Mouse (Mus musculus) erythroblast, embryonic 14.5 days (primary cell): ENCODE measurements around the gene Cfap57. TPM values are rescaled to one million over a fixed set of nuclear protein-coding genes. Genes with fewer than 3 reads are reported as not detected.

Source experiments
- H3K27me3 ChIP-seq: 2 replicates; pipeline ENCODE4 v1.6.1; 2012; ENCODE audit warnings: inconsistent platforms; ENCODE audit not compliant: control insufficient read depth
- H3K36me3 ChIP-seq: 2 replicates; pipeline ENCODE4 v1.6.1; 2012; ENCODE audit warnings: mild to moderate bottlenecking, inconsistent platforms; ENCODE audit not compliant: control insufficient read depth
- H3K4me1 ChIP-seq: 2 replicates; pipeline ENCODE4 v1.6.1; 2012; ENCODE audit warnings: inconsistent platforms; ENCODE audit not compliant: control insufficient read depth
- H3K4me3 ChIP-seq: replicated peaks from 2 replicates; pipeline ENCODE3; 2012; ENCODE audit warnings: moderate library complexity, mild to moderate bottlenecking, inconsistent platforms
- H3K9me3 ChIP-seq: 2 replicates; pipeline ENCODE4 v1.6.1; 2012; ENCODE audit warnings: low read length, inconsistent platforms, mixed read lengths; ENCODE audit not compliant: control insufficient read depth
- GATA1 ChIP-seq: IDR thresholded peaks from 2 replicates; pipeline ENCODE4 v1.6.1; 2012; ENCODE audit warnings: low read length, inconsistent platforms, mixed read lengths
- TAL1 ChIP-seq: IDR thresholded peaks from 3 replicates; pipeline ENCODE4 v1.6.1; 2012; ENCODE audit warnings: low read length, inconsistent platforms, mixed read lengths
- polyA plus RNA-seq: library from polyadenylated mRNA; stranded (reverse); fragments of >175 nt; gene quantifications from 2 replicates; pipeline ENCODE4 v1.2.3, GENCODE M21; 2012

Cfap57 gene
- polyA plus RNA-seq, 1 experiment = 0.17 TPM

DNA sequence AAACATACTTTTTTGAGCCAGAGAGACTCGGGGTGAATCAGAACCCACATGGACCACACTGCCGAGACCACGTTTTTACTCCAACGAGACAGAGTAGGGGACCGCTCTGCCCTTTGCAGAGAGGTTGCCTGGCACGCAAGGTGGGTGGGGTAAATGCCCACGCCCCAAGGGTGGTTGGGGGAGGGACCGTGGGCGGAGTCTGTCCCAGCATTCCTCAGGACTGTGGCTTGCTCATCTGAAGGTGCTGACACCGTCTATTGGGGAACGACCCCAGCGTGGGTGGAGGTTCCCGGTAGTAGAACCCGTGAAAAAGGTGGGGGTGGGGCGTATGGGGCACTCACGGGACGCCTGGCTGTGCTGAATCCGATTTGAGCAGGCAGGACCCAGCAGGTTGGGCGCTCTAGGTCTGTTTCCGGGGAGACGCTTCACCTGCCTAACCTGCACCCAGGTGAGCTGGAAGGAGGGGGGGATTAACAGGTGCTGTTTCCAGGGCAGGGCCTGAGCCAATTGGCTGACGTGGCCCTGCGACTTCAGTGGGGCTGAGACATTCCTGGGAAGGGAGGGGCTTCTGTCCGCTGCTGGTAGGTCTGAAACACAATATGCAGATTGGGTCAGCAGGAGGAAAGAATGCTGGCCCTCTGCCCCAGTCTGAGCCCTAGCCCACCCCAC lies 76.9 kb downstream of the Cfap57 start, which contains the start of gene Tmem125:
Tmem125 (minus strand) TSS at position 453 of the 669 bp plus-strand sequence.
- H3K4me3 ChIP-seq = peak within 1 kb of the TSS; percentile 48
- peaks cover 8% of the 10 kb centered on the region for H3K4me1 ChIP-seq
- no peaks in the 10 kb centered on the region for H3K9me3 ChIP-seq
- peaks cover 5% of the 10 kb centered on the region for H3K27me3 ChIP-seq
- TF ChIP-seq TAL1 = no peak
- no peak for TF ChIP-seq GATA1
- peaks cover 2% of the 10 kb centered on the region; the same call in 1 of the 2 replicates for H3K36me3 ChIP-seq

DNA sequence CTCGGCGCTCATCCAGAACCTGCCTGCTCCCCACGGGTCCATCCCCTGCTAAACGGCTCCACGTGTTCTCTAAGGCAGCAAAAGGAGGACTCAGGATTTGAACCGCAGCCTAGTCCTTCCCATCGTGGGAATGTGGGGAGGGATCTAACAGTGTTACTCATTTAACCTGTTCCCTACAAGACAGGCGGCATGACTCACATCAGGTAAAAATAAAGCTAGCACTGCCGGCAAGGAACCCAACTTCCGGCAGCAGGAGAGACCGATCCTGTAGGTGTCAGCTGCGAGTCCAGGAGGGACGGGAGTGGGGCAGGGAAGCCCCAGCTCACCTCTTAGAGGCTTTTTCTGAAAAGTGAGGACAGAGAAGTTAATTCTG lies 77.4 kb downstream of the Cfap57 start:
- Histone ChIP-seq H3K4me3 (peak overlapping the region; percentile 48), H3K4me1 (peaks cover 8% of the 10 kb centered on the region), H3K27me3 (peaks cover 5% of the 10 kb centered on the region), H3K9me3 (no peaks in the 10 kb centered on the region), H3K36me3 (peaks cover 2% of the 10 kb centered on the region; the same call in 1 of the 2 replicates)
- TF ChIP-seq GATA1 (no peak), TAL1 (no peak)

DNA sequence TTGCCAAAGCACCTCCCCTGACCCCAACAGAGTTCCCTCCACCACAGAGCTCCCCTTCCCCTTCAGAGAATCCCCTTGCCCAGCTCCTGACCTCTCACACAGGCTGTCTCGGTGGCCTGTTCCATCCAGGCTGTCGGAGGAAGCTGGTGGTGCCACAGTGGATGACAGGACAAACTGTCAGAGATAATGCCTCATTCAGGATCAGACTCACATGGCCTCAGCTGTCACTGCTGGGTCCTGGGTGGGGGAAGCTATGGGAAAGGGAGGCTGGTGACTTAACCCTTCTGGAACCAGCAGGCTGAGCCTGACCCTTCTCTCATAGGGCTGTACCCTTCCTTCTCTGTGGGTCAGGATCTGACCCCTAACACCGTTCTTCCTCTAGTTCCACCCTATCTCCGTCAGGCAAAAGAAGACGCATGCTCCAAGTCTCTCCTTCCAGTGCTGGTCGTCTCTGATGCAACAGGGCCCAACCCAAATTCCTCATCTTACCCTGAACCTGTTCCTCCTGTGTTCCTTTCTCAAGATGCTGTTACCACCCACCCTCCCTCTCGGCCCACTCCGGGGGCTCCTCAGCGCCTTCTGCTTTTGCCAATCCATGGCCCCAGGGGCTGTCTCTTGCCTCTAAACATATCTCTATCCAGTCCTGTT lies 77.9 kb downstream of the Cfap57 start:
- TF ChIP-seq GATA1 (no peak), TAL1 (no peak)
- Histone ChIP-seq H3K27me3 (peaks cover 5% of the 10 kb centered on the region), H3K4me3 (no peak overlapping the region), H3K36me3 (peaks cover 2% of the 10 kb centered on the region; the same call in 1 of the 2 replicates), H3K9me3 (no peaks in the 10 kb centered on the region), H3K4me1 (peaks cover 8% of the 10 kb centered on the region)

DNA sequence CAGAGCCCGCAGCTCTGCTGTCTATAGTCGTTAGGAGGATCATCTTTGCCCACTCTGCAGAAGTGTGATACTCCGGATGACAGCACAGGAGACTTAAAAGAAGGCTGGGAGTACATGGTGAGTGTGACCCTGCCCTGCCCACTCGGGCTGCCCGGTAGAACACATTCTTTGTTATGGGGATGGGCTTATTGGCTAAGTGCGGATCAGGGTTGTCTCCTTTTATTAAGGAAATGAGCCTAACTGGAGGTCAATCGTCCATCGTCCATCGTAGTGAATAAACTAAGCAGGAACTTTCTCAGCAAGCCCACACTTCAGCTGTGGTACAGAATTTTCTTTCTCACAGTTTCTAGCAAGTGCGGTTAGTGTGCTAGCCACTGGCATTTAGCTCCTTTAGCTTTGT lies 80.7 kb downstream of the Cfap57 start:
- Histone ChIP-seq H3K4me3 (no peak overlapping the region), H3K27me3 (peaks cover 5% of the 10 kb centered on the region), H3K9me3 (no peaks in the 10 kb centered on the region), H3K36me3 (peaks cover 2% of the 10 kb centered on the region; the same call in 1 of the 2 replicates), H3K4me1 (peaks cover 8% of the 10 kb centered on the region)
- TF ChIP-seq TAL1 = no peak
- TF ChIP-seq GATA1 = no peak

DNA sequence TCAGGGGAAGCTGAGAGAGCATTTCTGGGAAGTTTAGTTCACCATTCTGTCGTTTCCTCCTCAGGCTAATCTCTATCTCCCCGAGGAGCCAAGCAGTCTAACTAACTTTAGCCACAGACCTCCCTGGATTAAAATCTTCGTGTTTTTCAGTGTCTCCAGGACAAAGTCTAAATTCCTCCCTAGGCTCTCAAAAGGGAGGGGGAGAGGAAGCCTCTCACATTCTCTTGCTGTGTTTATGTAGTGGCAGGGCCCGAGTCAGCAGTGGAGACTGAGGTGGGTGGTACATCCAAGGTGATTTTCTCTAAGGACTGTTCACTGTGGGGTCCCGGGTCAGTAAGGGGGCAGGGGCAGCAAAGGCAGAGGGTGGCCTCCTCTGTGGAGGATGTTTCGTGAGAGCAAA lies 82.8 kb downstream of the Cfap57 start:
- peaks cover 5% of the 10 kb centered on the region; the same call in 1 of the 2 replicates for H3K27me3 ChIP-seq
- TF ChIP-seq GATA1 (no peak), TAL1 (no peak)
- H3K4me1 ChIP-seq = no peaks in the 10 kb centered on the region
- no peaks in the 10 kb centered on the region for H3K9me3 ChIP-seq
- no peak overlapping the region for H3K4me3 ChIP-seq
- H3K36me3 ChIP-seq = peaks cover 2% of the 10 kb centered on the region; the same call in 1 of the 2 replicates

DNA sequence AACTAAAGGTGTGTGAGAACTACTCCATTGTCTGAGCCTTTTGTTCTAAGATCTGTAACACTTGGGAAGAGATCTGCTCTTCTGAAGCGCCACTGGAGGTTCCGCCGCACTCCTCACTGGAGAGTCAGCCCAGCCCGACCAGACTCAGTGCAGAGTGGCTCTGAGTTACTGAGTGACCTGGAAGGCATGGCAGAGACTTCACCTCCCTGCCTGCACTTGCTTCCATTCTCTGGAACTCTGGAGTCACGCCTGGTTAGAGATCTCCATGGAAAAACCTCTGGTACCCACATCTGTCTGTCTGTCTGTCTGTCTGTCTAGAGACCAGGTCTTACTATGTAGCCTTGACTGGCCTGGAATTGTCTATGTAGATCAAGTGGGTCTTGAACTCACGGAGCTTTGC lies 85.0 kb downstream of the Cfap57 start:
- Histone ChIP-seq H3K4me1 (no peaks in the 10 kb centered on the region), H3K27me3 (no peaks in the 10 kb centered on the region), H3K36me3 (no peaks in the 10 kb centered on the region), H3K4me3 (no peak overlapping the region), H3K9me3 (no peaks in the 10 kb centered on the region)
- TF ChIP-seq GATA1 (no peak), TAL1 (no peak)

DNA sequence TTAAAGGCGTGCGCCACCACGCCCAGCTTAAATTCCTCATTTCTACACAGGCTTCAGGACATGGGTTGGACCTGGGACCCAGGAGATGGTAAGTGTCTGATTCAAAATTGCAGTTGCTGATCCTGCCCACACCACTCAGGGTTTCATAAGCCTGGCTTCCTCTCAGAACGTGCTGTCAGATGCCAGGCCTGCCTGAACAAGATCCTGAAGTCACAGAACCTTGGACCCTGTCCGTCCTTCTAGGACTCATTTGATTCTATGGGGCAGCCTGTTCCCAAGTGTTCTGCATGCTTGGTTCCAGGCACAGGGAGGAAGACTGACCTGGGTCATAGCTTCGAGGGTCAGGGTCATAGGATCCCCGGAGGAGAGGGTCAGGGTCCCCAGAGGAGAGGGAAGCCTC lies 87.0 kb downstream of the Cfap57 start:
- Histone ChIP-seq H3K4me1 (no peaks in the 10 kb centered on the region), H3K4me3 (no peak overlapping the region), H3K9me3 (no peaks in the 10 kb centered on the region), H3K27me3 (no peaks in the 10 kb centered on the region), H3K36me3 (no peaks in the 10 kb centered on the region)
- TF ChIP-seq GATA1 = no peak

DNA sequence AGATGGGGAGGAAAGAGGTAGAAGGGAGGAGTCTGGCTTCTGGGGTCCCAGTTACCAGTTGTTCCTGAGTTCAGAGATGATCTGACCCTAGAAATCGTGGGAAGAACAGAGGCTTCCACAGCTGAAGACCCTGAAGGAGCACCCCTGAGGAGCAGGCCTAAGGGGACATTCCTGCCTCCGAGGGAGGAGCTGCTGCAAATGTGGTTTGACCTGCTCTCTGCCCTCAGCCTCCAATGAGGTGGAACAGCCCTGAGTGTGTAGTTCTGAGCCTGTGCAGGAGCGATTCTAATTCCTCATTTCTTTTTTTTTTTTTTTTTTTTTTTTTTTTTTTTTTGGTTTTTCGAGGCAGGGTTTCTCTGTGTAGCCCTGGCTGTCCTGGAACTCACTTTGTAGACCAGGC lies 87.4 kb downstream of the Cfap57 start:
- TF ChIP-seq TAL1 (no peak), GATA1 (no peak)
- Histone ChIP-seq H3K9me3 (no peaks in the 10 kb centered on the region), H3K4me3 (no peak overlapping the region), H3K27me3 (no peaks in the 10 kb centered on the region), H3K36me3 (no peaks in the 10 kb centered on the region), H3K4me1 (no peaks in the 10 kb centered on the region)

DNA sequence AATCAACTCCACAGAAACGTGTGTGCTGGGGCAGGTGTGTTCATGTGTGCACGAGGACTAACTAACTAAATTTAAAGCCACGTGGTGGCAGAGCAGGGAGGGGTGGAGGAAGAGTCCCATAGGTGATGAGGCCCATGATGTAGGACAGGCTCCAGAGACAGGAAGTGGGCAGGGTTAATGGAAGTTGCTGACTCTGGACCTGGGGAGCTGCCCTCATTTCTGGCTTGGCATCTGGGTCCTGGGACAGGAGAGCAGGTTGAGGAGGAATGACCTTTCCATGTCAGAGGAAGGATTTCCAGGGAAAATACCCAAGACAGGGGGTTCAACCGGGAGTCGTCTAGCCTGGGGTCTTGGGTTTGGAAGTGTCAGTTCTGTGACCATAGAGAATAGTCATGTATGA lies 87.9 kb downstream of the Cfap57 start:
- no peak overlapping the region for H3K4me3 ChIP-seq
- H3K4me1 ChIP-seq = no peaks in the 10 kb centered on the region
- H3K9me3 ChIP-seq = no peaks in the 10 kb centered on the region
- H3K27me3 ChIP-seq = no peaks in the 10 kb centered on the region
- no peaks in the 10 kb centered on the region for H3K36me3 ChIP-seq
- TF ChIP-seq TAL1 = no peak
- no peak for TF ChIP-seq GATA1
